Mouse (Mus musculus) forebrain, embryonic 13.5 days (tissue): ENCODE data around the gene Rgl2. TPM values are rescaled to one million over a fixed set of nuclear protein-coding genes. Genes with fewer than 3 reads are reported as not detected.

Experiments used
- ATAC-seq: fragments of 200-750 bp; cut with Nextera tagmentation; 2 replicates; pipeline ENCODE4 v1.8.0; 2017
- H3K27ac ChIP-seq: fragments of 300-500 bp; sonication (generic); 2 replicates; pipeline ENCODE4 v1.5.1; 2015; ENCODE audit warnings: inconsistent platforms, mild to moderate bottlenecking, moderate library complexity
- H3K27me3 ChIP-seq: fragments of 300-500 bp; sonication (generic); 2 replicates; pipeline ENCODE4 v1.6.1; 2015; ENCODE audit warnings: mild to moderate bottlenecking, inconsistent platforms
- H3K36me3 ChIP-seq: fragments of 300-500 bp; sonication (generic); 2 replicates; pipeline ENCODE4 v1.6.1; 2015; ENCODE audit warnings: mild to moderate bottlenecking, inconsistent platforms; ENCODE audit not compliant: poor library complexity, severe bottlenecking
- H3K4me1 ChIP-seq: fragments of 300-500 bp; sonication (generic); 2 replicates; pipeline ENCODE4 v1.6.1; 2015; ENCODE audit warnings: inconsistent platforms
- H3K4me2 ChIP-seq: fragments of 300-500 bp; sonication (generic); 2 replicates; pipeline ENCODE4 v1.6.1; 2015; ENCODE audit warnings: inconsistent platforms, mild to moderate bottlenecking, moderate library complexity
- H3K4me3 ChIP-seq: fragments of 300-500 bp; sonication (generic); 2 replicates; pipeline ENCODE4 v1.5.1; 2015; ENCODE audit warnings: mild to moderate bottlenecking, inconsistent platforms
- H3K9ac ChIP-seq: fragments of 300-500 bp; sonication (generic); 2 replicates; pipeline ENCODE4 v1.6.1; 2015; ENCODE audit warnings: mild to moderate bottlenecking, inconsistent platforms
- H3K9me3 ChIP-seq: fragments of 300-500 bp; sonication (generic); replicated peaks from 2 replicates; pipeline ENCODE4 v1.6.1; 2016; ENCODE audit warnings: inconsistent platforms
- WGBS: fragments of 180-500 bp; shearing (Covaris S2); methylation state at CpG from one replicate; pipeline ENCODE4 v1.1.7; 2015; 5-methylcytosine and 5-hydroxymethylcytosine counted together
- polyA plus RNA-seq: library from polyadenylated mRNA; unstranded; fragments of >200 nt; fragmentation: Nextera tagmentation; extraction: Ambion mirVana; gene quantifications from 2 replicates; pipeline ENCODE4 v1.2.1, GENCODE M21; 2015

Rgl2 gene
- polyA plus RNA-seq, 1 experiment from 2014 or later, result 39.3 TPM

DNA sequence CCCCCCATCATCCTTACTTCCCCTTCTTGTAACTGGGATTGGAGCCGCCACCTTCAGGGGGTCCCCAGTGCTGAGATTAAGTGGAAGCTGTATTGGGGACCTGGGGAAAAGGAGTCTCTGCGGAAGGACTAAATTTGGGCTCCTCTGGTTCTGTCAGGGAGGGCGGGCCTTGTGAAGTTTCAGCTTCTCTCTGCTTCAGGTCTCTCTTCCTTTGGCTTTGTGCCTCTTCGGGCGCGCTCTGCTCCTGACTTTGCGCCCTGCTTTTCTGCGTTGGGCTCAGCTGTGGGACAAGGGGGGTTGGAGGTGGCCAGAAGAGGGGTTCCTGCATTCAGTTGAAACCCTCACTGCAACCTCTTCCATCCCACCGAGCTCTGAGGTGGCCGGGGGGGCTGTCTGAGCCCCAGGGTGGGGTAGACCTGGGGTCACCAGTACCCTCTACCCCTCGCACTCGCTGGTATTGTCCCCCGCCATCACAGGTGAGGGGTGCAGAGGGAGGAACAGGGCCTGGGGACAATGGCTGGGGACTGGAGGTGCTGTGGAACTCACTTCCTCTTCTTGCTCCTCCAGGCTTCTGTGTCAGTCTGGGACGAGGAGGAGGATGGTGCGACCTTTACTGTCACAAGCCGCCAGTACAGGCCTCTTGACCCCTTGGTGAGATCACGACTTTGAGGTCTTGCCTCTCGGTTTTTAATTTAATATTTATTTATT, 2.0 kb downstream of the Rgl2 start:
- H3K27ac ChIP-seq, result no peak overlapping the region
- 0 out of 2 replicates have a peak, but pooled peaks cover 2% of the 10 kb centered on the region for H3K27me3 ChIP-seq
- H3K9me3 ChIP-seq, result no peaks in the 10 kb centered on the region
- H3K4me3 ChIP-seq, result peak overlapping the region; percentile 87
- WGBS, result 36% methylated on average over 15 of the region's 18 CpGs
- peak overlapping the region; percentile 94 for H3K9ac ChIP-seq
- H3K36me3 ChIP-seq, result peaks cover 51% of the 10 kb centered on the region
- ATAC-seq, result no peak
- H3K4me1 ChIP-seq, result peaks cover 29% of the 10 kb centered on the region
- peak overlapping the region; percentile 99 for H3K4me2 ChIP-seq

DNA sequence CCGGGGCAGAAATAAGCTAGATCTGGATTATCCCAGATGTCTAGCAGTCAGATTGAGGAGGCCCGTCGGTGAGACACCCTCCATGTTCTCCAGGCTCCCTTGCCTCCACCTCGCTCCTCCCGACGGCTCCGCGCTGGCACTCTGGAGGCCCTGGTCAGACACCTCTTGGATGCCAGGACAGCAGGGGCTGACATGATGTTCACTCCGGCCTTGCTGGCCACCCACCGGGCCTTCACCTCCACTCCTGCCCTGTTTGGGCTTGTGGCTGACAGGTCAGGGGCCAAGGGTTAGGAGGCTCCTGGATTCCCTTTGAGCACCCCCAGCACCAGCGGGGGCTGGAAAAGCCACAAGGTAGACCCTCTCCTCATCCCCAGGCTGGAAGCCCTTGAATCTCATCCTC, 2.6 kb downstream of the Rgl2 start:
- no peaks in the 10 kb centered on the region for H3K9me3 ChIP-seq
- 0 out of 2 replicates have a peak, but pooled peaks cover 2% of the 10 kb centered on the region for H3K27me3 ChIP-seq
- H3K36me3 ChIP-seq, result peaks cover 54% of the 10 kb centered on the region
- H3K4me1 ChIP-seq, result peaks cover 29% of the 10 kb centered on the region
- H3K27ac ChIP-seq, result no peak overlapping the region
- no peak overlapping the region for H3K4me2 ChIP-seq
- no peak for ATAC-seq
- WGBS, result 91% methylated on average over 11 of the region's 11 CpGs
- H3K4me3 ChIP-seq, result no peak overlapping the region
- no peak overlapping the region for H3K9ac ChIP-seq

DNA sequence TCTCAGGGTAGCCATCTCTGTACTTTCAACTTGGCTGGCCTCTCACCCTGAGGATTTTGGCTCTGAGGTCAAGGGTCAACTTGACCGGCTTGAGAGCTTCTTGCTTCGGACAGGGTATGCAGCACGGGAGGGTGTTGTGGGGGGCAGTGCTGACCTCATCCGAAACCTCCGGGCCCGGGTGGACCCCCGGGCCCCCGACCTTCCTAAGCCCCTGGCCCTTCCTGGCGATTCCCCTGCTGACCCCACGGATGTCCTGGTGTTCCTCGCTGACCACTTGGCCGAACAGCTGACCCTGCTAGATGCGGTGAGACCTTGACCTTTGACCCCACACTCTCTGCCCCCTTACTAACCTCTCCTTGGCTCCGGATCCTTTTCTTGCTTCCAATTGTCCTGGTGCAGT, 3.1 kb downstream of the Rgl2 start:
- Histone ChIP-seq H3K9ac (no peak overlapping the region), H3K36me3 (peaks cover 59% of the 10 kb centered on the region), H3K4me1 (peaks cover 29% of the 10 kb centered on the region), H3K4me3 (no peak overlapping the region), H3K4me2 (no peak overlapping the region), H3K27ac (no peak overlapping the region), H3K9me3 (no peaks in the 10 kb centered on the region), H3K27me3 (0 out of 2 replicates have a peak, but pooled peaks cover 2% of the 10 kb centered on the region)
- WGBS, result 88% methylated on average over 14 of the region's 14 CpGs
- ATAC-seq, result no peak

DNA sequence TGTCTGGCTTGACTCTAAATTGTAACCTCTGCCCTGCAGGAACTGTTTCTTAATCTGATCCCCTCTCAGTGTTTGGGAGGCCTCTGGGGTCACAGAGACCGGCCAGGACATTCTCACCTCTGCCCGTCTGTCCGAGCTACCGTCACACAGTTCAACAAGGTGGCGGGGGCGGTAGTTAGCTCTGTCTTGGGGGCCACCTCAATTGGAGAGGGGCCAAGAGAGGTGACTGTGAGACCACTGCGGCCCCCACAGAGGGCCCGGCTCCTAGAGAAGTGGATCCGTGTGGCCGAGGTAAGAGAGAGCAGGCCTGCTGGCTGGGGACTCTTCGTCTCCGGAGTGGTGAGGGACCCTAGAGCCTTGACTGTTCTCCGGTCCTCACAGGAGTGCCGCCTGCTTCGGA, 3.6 kb downstream of the Rgl2 start:
- H3K4me2 ChIP-seq, result no peak overlapping the region
- H3K9me3 ChIP-seq, result no peaks in the 10 kb centered on the region
- peaks cover 58% of the 10 kb centered on the region for H3K36me3 ChIP-seq
- no peak for ATAC-seq
- H3K4me3 ChIP-seq, result no peak overlapping the region
- 0 out of 2 replicates have a peak, but pooled peaks cover 2% of the 10 kb centered on the region for H3K27me3 ChIP-seq
- H3K4me1 ChIP-seq, result peaks cover 24% of the 10 kb centered on the region
- H3K27ac ChIP-seq, result no peak overlapping the region
- 96% methylated on average over 15 of the region's 15 CpGs for WGBS
- H3K9ac ChIP-seq, result no peak overlapping the region

DNA sequence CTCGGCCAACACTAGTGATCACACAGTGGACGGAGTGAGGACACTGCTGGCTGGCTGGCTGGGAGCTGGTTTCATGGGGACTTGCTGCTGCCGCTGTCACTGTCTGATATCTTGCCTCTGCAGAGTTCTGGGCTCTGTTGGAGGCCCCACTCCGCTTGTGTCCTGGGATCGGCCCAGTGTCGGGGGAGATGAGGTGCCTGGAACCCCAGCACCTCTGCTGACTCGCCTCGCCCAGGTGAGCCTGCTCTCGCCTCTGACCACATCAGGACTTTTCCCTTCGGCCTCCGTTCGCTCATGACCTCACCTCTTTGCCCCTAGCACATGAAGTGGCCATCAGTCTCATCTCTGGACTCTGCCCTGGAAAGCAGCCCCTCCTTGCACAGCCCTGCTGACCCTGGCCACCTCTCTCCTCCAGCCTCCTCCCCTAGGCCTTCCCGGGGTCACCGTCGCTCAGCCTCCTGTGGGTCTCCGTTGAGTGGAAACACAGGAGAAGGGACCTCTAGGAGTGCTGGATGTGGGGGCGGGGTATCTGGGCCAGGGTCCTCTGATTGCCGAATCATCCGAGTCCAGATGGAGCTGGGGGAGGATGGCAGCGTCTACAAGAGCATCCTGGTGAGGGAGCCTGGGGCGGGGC, 6.2 kb downstream of the Rgl2 start:
- H3K9ac ChIP-seq, result peak overlapping the region; percentile 13; the same call in 1 of the 2 replicates
- H3K27me3 ChIP-seq, result 0 out of 2 replicates have a peak, but pooled peaks cover 2% of the 10 kb centered on the region
- H3K36me3 ChIP-seq, result peaks cover 68% of the 10 kb centered on the region
- H3K27ac ChIP-seq, result no peak overlapping the region
- no peak for ATAC-seq
- 91% methylated on average over 21 of the region's 21 CpGs for WGBS
- H3K4me3 ChIP-seq, result 0 out of 2 replicates have a peak overlapping the region, but pooled peaks have one; percentile 1
- no peaks in the 10 kb centered on the region for H3K9me3 ChIP-seq
- H3K4me2 ChIP-seq, result no peak overlapping the region
- H3K4me1 ChIP-seq, result peaks cover 21% of the 10 kb centered on the region

DNA sequence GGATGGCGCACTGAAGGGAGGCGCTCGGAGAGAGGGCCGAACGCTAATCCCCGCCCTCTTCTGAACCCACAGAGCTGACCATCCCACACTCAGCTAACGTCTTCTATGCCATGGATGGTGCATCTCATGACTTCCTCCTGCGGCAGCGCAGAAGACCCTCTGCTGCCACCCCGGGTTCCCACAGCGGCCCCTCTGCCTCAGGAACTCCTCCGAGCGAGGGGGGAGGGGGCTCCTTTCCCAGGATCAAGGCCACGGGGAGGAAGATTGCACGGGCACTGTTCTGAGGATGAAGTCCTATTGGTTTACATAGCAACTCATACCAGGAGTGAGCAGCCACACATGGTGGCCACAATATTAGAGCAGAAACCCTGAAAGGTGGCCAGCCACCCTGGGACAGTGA, 7.7 kb downstream of the Rgl2 start:
- Histone ChIP-seq H3K27ac (no peak overlapping the region), H3K36me3 (peaks cover 66% of the 10 kb centered on the region), H3K4me1 (peaks cover 22% of the 10 kb centered on the region), H3K4me2 (no peak overlapping the region), H3K9ac (no peak overlapping the region), H3K4me3 (no peak overlapping the region), H3K9me3 (no peaks in the 10 kb centered on the region), H3K27me3 (no peaks in the 10 kb centered on the region)
- WGBS, result 85% methylated on average over 15 of the region's 15 CpGs
- ATAC-seq, result no peak

DNA sequence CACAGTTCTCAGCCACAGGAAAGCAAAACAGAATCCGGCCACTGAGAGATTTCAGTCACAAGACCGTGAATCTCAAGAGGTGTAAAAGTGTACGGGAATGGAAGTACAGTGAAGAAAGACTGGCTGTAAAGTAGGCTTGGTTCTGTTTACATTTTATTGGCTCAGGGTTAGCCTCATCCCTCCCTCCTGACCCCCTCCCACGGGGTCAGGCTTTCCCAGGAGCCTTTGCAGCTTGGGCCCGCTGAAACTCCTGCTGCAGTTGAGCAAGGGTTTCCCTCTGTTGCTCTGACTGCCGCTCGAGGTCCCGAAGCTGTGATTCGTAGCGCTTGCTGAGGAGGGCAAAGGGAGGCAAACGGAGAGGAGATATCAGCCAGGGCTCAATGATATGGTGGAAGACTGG, 9.4 kb downstream of the Rgl2 start:
- H3K36me3 ChIP-seq, result peaks cover 59% of the 10 kb centered on the region
- H3K4me3 ChIP-seq, result peak overlapping the region; percentile 77

DNA sequence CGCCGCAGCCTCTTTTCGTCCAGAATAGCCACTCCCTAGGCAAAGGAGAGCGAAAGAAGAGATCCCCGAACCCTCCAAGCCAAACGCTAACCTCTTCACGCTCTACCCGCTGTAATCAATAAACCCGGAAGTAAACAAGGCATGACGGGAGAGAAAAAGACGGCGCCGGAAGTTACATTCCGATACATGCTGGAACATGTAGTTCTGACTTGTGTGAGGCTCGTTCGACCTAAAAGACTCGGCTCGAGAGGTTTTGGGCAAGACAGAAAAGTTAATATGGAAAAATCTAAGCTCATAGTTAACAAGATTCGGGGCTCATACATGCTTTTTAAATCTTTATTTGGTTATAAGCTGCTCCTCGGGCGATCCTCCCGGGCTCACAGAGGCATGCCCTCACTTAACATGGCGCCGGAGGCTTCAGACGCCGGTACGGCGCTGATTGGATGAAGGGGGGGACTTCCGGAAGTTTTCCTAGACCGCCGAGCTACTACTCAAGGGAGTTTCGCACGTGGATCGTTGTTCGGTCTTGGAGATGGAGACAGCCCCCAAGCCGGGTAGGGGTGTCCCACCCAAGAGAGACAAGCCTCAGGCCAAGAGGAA, 11.0 kb downstream of the Rgl2 start, which contains the start of the genes Pfdn6 and Wdr46:
TSS of gene Pfdn6 (minus strand) at position 138 of the 600 bp plus-strand sequence.
TSS of gene Wdr46 (plus strand) at position 455 of the 600 bp plus-strand sequence.
- Histone ChIP-seq H3K9ac (peak within 1 kb of the TSS; percentile 81), H3K4me3 (peak within 1 kb of the TSS; percentile 77), H3K4me2 (peak within 1 kb of the TSS; percentile 97), H3K27ac (no peak within 1 kb of the TSS), H3K4me1 (peaks cover 24% of the 10 kb centered on the region), H3K36me3 (peaks cover 60% of the 10 kb centered on the region), H3K27me3 (no peaks in the 10 kb centered on the region), H3K9me3 (no peaks in the 10 kb centered on the region)
- ATAC-seq, result peak; percentile 93
- under 1% methylated on average over 36 of the region's 36 CpGs for WGBS

More for the DNA sequence above, 9.4 kb downstream of the Rgl2 start:
- Histone ChIP-seq H3K4me1 (peaks cover 24% of the 10 kb centered on the region), H3K9ac (no peak overlapping the region), H3K9me3 (no peaks in the 10 kb centered on the region), H3K4me2 (peak overlapping the region; percentile 97), H3K27me3 (no peaks in the 10 kb centered on the region), H3K27ac (no peak overlapping the region)
- no peak for ATAC-seq
- 86% methylated on average over 11 of the region's 11 CpGs for WGBS

DNA sequence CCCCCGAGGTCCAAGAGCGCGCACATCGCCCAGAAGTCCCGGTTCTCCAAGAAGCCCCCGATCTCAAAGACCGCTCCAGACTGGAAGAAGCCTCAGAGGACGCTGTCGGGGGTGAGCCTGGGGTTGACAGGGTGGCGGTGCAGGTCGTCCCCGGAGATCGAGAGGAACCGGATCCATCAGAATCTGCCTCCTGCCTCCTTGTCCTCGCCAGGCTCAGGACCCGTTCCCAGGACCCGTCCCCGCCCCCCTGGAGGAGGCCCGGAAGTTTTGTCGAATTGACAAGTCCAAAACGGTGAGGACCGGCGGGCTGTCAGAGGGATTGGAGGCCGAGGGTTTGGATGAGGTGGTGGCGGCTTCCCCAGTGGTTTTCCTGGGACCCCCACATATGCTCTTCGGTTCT, 11.6 kb downstream of the Rgl2 start:
- H3K27ac ChIP-seq, result no peak overlapping the region
- peak overlapping the region; percentile 77 for H3K4me3 ChIP-seq
- H3K9me3 ChIP-seq, result no peaks in the 10 kb centered on the region
- peaks cover 60% of the 10 kb centered on the region for H3K36me3 ChIP-seq
- H3K9ac ChIP-seq, result peak overlapping the region; percentile 81
- 4% methylated on average over 26 of the region's 26 CpGs for WGBS
- no peaks in the 10 kb centered on the region for H3K27me3 ChIP-seq
- peak; percentile 3; the same call in 1 of the 2 replicates for ATAC-seq
- H3K4me1 ChIP-seq, result peaks cover 24% of the 10 kb centered on the region
- H3K4me2 ChIP-seq, result peak overlapping the region; percentile 97

DNA sequence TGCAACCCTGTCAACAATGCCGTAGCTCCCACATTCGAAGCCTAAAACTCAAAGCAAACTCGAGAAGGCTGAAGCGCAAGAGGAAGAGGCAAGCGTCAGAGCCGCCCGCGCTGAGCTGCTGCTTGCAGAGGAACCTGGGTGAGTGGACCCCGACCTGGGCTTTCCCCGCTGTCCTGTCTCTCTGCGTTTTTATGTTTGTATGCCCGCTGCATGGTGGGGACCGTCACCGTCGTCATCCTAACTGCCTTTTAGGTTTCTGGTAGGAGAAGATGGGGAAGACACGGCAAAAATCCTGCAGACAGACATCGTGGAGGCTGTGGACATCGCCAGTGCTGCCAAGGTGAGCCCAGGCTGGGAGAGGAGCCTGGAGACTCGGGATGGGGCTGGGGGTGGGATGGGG, 12.0 kb downstream of the Rgl2 start:
- H3K27me3 ChIP-seq, result no peaks in the 10 kb centered on the region
- peak overlapping the region; percentile 97 for H3K4me2 ChIP-seq
- peaks cover 24% of the 10 kb centered on the region for H3K4me1 ChIP-seq
- no peak overlapping the region for H3K27ac ChIP-seq
- no peaks in the 10 kb centered on the region for H3K9me3 ChIP-seq
- no peak for ATAC-seq
- peak overlapping the region; percentile 77 for H3K4me3 ChIP-seq
- peak overlapping the region; percentile 81 for H3K9ac ChIP-seq
- 66% methylated on average over 19 of the region's 19 CpGs for WGBS
- peaks cover 60% of the 10 kb centered on the region for H3K36me3 ChIP-seq

DNA sequence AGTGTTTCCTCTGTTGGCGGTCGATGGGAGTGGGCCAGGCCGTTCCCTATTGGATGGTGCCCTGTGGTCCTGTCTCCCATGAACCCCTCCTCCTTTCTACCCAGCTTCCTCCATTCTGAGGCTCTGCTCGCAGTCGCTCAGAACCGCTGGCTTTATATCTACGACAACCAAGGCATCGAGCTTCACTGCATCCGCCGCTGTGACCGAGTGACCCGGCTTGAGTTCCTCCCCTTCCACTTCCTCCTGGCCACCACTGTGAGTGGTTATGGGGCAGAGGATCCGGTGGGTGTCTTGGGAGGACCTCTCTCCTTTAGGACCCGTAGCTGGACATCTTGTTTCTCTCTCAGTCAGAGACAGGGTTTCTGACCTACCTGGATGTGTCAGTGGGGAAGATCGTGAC, 14.1 kb downstream of the Rgl2 start:
- Histone ChIP-seq H3K27me3 (no peaks in the 10 kb centered on the region), H3K27ac (no peak overlapping the region), H3K4me2 (no peak overlapping the region), H3K36me3 (peaks cover 60% of the 10 kb centered on the region), H3K9me3 (no peaks in the 10 kb centered on the region), H3K4me3 (no peak overlapping the region), H3K9ac (no peak overlapping the region), H3K4me1 (peaks cover 24% of the 10 kb centered on the region)
- ATAC-seq, result no peak
- 94% methylated on average over 15 of the region's 15 CpGs for WGBS
